8 mouse cellular contexts compared by ENCODE assay signal in the genomic region with DNA sequence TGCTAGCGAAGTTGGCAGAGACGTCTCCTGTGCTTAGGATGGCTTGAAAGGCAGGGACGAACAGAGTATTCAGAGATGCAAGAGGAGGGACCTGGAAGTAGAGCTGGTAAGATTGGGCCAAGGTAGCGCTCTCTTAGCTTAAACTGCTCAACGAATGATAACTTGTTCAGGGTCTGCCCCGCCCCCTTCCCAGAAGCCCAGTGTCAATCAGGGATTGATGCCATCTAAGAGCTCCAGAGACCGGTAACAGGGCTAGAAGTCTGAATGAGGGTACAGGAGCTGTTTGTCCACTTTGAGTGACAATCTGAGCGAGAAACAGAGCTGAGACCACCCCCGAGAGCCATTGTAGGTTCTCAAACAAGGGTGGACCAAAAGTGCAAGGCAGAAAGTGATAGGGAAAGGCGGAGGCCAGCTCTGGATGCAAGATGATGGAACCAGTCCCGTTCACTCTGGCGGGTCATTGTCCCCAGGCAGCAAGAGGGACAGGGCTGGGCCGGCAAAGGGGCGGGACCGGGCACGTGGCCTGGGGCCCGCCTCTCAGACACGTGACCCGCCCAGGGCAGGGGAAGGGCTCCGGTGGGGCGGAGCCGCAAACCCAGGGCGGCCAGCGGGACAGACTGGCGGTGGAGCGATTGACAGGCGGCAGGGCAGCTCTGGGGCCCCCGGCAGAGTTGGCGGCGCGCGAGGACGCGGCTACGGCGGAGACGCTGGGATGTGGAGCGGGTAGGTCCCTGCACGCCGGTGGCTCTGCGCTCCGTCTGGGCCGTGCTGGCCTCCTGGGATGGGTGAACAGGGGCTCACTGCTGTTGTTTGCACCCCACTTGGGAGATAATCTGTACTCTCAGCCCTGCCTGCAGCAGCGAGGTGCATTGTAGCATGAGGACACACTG. TPM values are rescaled to one million over a fixed set of nuclear protein-coding genes. Genes with fewer than 3 reads are reported as not detected.
DNase-seq lines count a peak whose midpoint lies in the region; ATAC-seq lines count a peak whose summit lies in the region.

No protein-coding gene starts in this region.

- H3K9me3 ChIP-seq in intestine, embryonic 15.5 days: no peaks in the 10 kb centered on the region

- WGBS in intestine, embryonic 15.5 days: 8% methylated on average over 44 of the region's 44 CpGs

- ATAC-seq in intestine, embryonic 15.5 days: peak; percentile 96

- H3K27me3 ChIP-seq in intestine, embryonic 15.5 days (replicated peaks): no peaks in the 10 kb centered on the region

- H3K27ac ChIP-seq in intestine, embryonic 15.5 days: 0 out of 2 replicates have a peak overlapping the region, but pooled peaks have one; percentile 9

- peaks cover 47% of the 10 kb centered on the region for H3K4me1 ChIP-seq in intestine, embryonic 15.5 days (replicated peaks)

- H3K4me2 ChIP-seq in intestine, embryonic 15.5 days (replicated peaks): peak overlapping the region; percentile 88

- peak overlapping the region; percentile 72 for H3K9ac ChIP-seq in intestine, embryonic 15.5 days

- peak overlapping the region; percentile 57 for H3K4me3 ChIP-seq in intestine, embryonic 15.5 days (replicated peaks)

- H3K36me3 ChIP-seq in intestine, embryonic 15.5 days: no peaks in the 10 kb centered on the region

- intact Hi-C loops in left cerebral cortex, postnatal 36 days (cut with DNase I): no loop called here

- DNase-seq in adrenal gland, adult 2 months: peak; percentile 97
- peak; percentile 93 for DNase-seq in embryo, embryonic 10.5 days (ENCODE audit: low spot score)
- peak; percentile 96 for DNase-seq in gastrocnemius, postnatal 25 days
- peak; percentile 75 to 78 for DNase-seq in left cerebral cortex, postnatal 36 days (ENCODE audit: low spot score in 2 of 2)
- DNase-seq in mesoderm, embryonic 11.5 days (ENCODE audit: low read depth, low spot score): peak; percentile 87
- DNase-seq in right cerebral cortex, postnatal 25 days: peak; percentile 84
- peak; percentile 87 to 92 for DNase-seq in urinary bladder, postnatal 36 days (ENCODE audit: low spot score in 2 of 2)

RNA-seq across cellular contexts. Expression of a gene that starts 16.4 kb away (rescaled TPM):
- total RNA-seq in adrenal gland, adult 2 months (2021): 10 to 100 TPM in 1 of 2 experiments, 1 to 10 TPM in 1; 4.1 to 10.3 TPM
- polyA plus RNA-seq in adrenal gland, adult 2 months (2012; rRNA removed): 9.1 and 9.4 TPM in 2 replicates
- total RNA-seq in gastrocnemius, postnatal 25 days (2021): 1 to 10 TPM; 6.0 to 6.5 TPM
- 34.7 and 35.0 TPM in 2 replicates for polyA plus RNA-seq in intestine, embryonic 15.5 days (2015; fragmentation: Nextera tagmentation; extraction: Ambion mirVana)
- 1 to 10 TPM; 8.5 to 9.9 TPM for total RNA-seq in left cerebral cortex, postnatal 36 days (2021)

RNA-seq across cellular contexts. Expression of a gene that starts 16.4 kb away (rescaled TPM):
- under 1 TPM; 0.17 to 0.62 TPM for total RNA-seq in adrenal gland, adult 2 months (2021)
- 0.16 and 0.46 TPM in 2 replicates for polyA plus RNA-seq in adrenal gland, adult 2 months (2012; rRNA removed)
- total RNA-seq in gastrocnemius, postnatal 25 days (2021): under 1 TPM; 0.21 to 0.26 TPM
- polyA plus RNA-seq in intestine, embryonic 15.5 days (2015; fragmentation: Nextera tagmentation; extraction: Ambion mirVana): 0.50 and 0.58 TPM in 2 replicates
- 1 to 10 TPM; 1.0 to 1.2 TPM for total RNA-seq in left cerebral cortex, postnatal 36 days (2021)

RNA-seq across cellular contexts. Expression of a gene that starts 23.5 kb away (rescaled TPM):
- 10 to 100 TPM; 13.3 to 17.6 TPM for total RNA-seq in adrenal gland, adult 2 months (2021)
- polyA plus RNA-seq in adrenal gland, adult 2 months (2012; rRNA removed): 57.7 and 61.3 TPM in 2 replicates
- total RNA-seq in gastrocnemius, postnatal 25 days (2021): 1 to 10 TPM; 3.1 to 7.2 TPM
- polyA plus RNA-seq in intestine, embryonic 15.5 days (2015; fragmentation: Nextera tagmentation; extraction: Ambion mirVana): 15.1 and 16.3 TPM in 2 replicates
- 10 to 100 TPM; 26.1 to 29.6 TPM for total RNA-seq in left cerebral cortex, postnatal 36 days (2021)

RNA-seq across cellular contexts. Expression of a gene that starts 37.5 kb away (rescaled TPM):
- 1,000 to 10,000 TPM; 3,718 to 3,915 TPM for total RNA-seq in adrenal gland, adult 2 months (2021)
- 39,639 and 47,224 TPM in 2 replicates for polyA plus RNA-seq in adrenal gland, adult 2 months (2012; rRNA removed)
- total RNA-seq in gastrocnemius, postnatal 25 days (2021): 1,000 to 10,000 TPM; 1,951 to 1,957 TPM
- 1,893 and 1,941 TPM in 2 replicates for polyA plus RNA-seq in intestine, embryonic 15.5 days (2015; fragmentation: Nextera tagmentation; extraction: Ambion mirVana)
- 1,000 to 10,000 TPM; 2,116 to 2,547 TPM for total RNA-seq in left cerebral cortex, postnatal 36 days (2021)

Comparison
In these comparisons a context has a peak if more than half of its experiments do, and no peak if none do; other contexts are left out.
1. Peak in every context shown above with its lines: DNase-seq, ATAC-seq, H3K4me3 ChIP-seq and H3K27ac ChIP-seq.